Mouse (Mus musculus) forebrain, embryonic 11.5 days (tissue): ENCODE data around the gene Fbxo42. TPM values are rescaled to one million over a fixed set of nuclear protein-coding genes. Genes with fewer than 3 reads are reported as not detected.
A peak's percentile ranks its signal among the peaks of the same experiment; 100 is the strongest.

Experiments
- ATAC-seq: fragments of 200-750 bp; cut with Nextera tagmentation; replicated peaks from 2 replicates; pipeline ENCODE4 v1.8.0; 2017; ENCODE audit warnings: moderate TSS enrichment; ENCODE audit not compliant: low FRiP score
- DNase-seq: peaks from one replicate; pipeline ENCODE4 v3.0.0-alpha.2; 2017; ENCODE audit warnings: low spot score
- H3K27ac ChIP-seq: fragments of 300-500 bp; sonication (generic); 2 replicates; pipeline ENCODE4 v1.5.1; 2014; ENCODE audit warnings: low read depth, low read length
- H3K27me3 ChIP-seq: fragments of 300-500 bp; sonication (generic); 2 replicates; pipeline ENCODE4 v1.6.1; 2014; ENCODE audit warnings: mild to moderate bottlenecking, low read length, mixed read lengths; ENCODE audit not compliant: control insufficient read depth, insufficient read depth
- H3K36me3 ChIP-seq: fragments of 300-500 bp; sonication (generic); 2 replicates; pipeline ENCODE4 v1.6.1; 2014; ENCODE audit warnings: mild to moderate bottlenecking, low read length, moderate library complexity, mixed read lengths; ENCODE audit not compliant: control insufficient read depth, insufficient read depth
- H3K4me1 ChIP-seq: fragments of 300-500 bp; sonication (generic); replicated peaks from 2 replicates; pipeline ENCODE4 v1.6.1; 2014; ENCODE audit warnings: low read length, mixed read lengths; ENCODE audit not compliant: control insufficient read depth, insufficient read depth
- H3K4me2 ChIP-seq: fragments of 300-500 bp; sonication (generic); 2 replicates; pipeline ENCODE4 v1.6.1; 2014; ENCODE audit warnings: low read depth, mild to moderate bottlenecking, low read length, moderate library complexity, mixed read lengths; ENCODE audit not compliant: severe bottlenecking
- H3K4me3 ChIP-seq: fragments of 300-500 bp; sonication (generic); 2 replicates; pipeline ENCODE4 v1.5.1; 2014; ENCODE audit warnings: low read depth, low read length
- H3K9ac ChIP-seq: fragments of 300-500 bp; sonication (generic); 2 replicates; pipeline ENCODE4 v1.6.1; 2014; ENCODE audit warnings: low read length
- H3K9me3 ChIP-seq: fragments of 300-500 bp; sonication (generic); 2 replicates; pipeline ENCODE4 v1.6.1; 2016; ENCODE audit warnings: low read length, mixed read lengths; ENCODE audit not compliant: control insufficient read depth
- WGBS: fragments of 180-500 bp; shearing (Covaris S2); extraction: QIAGEN DNeasy Blood & Tissue Kit; methylation state at CpG from one replicate; pipeline ENCODE4 v1.1.7; 2014; 5-methylcytosine and 5-hydroxymethylcytosine counted together
- polyA plus RNA-seq: library from polyadenylated mRNA; unstranded; fragments of >200 nt; fragmentation: Nextera tagmentation; extraction: Ambion mirVana; gene quantifications from 2 replicates; pipeline ENCODE4 v1.2.1, GENCODE M21; 2014

The Fbxo42 gene
- polyA plus RNA-seq, 1 experiment from 2014 or later: 31.6 TPM

- no peak for ATAC-seq
- no peaks in the 10 kb centered on the region for H3K9me3 ChIP-seq
- 82% methylated on average over 2 of the region's 2 CpGs for WGBS
- peak; percentile 39 for DNase-seq
- H3K4me3 ChIP-seq: no peak overlapping the region
- H3K9ac ChIP-seq: no peak overlapping the region
- no peaks in the 10 kb centered on the region for H3K4me1 ChIP-seq
- no peak overlapping the region for H3K27ac ChIP-seq
- H3K4me2 ChIP-seq: no peak overlapping the region
- no peaks in the 10 kb centered on the region for H3K36me3 ChIP-seq
- no peaks in the 10 kb centered on the region for H3K27me3 ChIP-seq
Observed at GRCm38 (mm10) chr4:141221848-141222247, 74.1 kb downstream of the Fbxo42 start.

GRCm38 (mm10) chr4:141222752-141223151 is 75.0 kb downstream of the Fbxo42 start:
- Histone ChIP-seq H3K9ac (no peak overlapping the region), H3K9me3 (no peaks in the 10 kb centered on the region), H3K4me2 (no peak overlapping the region), H3K27me3 (no peaks in the 10 kb centered on the region), H3K27ac (no peak overlapping the region), H3K4me1 (no peaks in the 10 kb centered on the region), H3K4me3 (no peak overlapping the region), H3K36me3 (no peaks in the 10 kb centered on the region)
- ATAC-seq (no peak), DNase-seq (no peak)
- WGBS: 90% methylated on average over 5 of the region's 5 CpGs

DNA sequence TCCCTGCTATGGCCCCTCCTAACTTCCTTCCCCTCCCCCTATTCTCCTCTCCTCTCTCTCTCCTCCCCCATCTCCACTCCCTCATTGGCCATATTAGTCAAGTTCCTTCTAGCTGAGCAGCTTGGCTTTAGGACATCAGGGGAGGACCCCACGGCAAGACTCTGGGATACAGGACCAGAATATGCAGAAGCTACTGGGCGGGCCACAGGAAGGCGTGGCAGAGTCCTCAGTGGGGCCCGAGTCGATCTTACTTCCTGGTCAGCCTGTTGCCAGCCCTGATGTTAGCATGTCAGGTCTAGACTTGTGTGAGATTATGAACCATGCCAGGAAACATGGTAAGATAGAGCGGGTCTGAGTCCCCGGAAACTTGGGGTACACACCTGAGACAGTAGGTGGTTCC is 81.0 kb downstream of the Fbxo42 start:
- WGBS: 90% methylated on average over 7 of the region's 7 CpGs
- H3K9me3 ChIP-seq: no peaks in the 10 kb centered on the region
- DNase-seq (peak; percentile 39), ATAC-seq (no peak)
- H3K27ac ChIP-seq: no peak overlapping the region
- no peak overlapping the region for H3K4me3 ChIP-seq
- no peaks in the 10 kb centered on the region for H3K27me3 ChIP-seq
- H3K4me2 ChIP-seq: no peak overlapping the region
- H3K36me3 ChIP-seq: no peaks in the 10 kb centered on the region
- H3K9ac ChIP-seq: no peak overlapping the region
- H3K4me1 ChIP-seq: no peaks in the 10 kb centered on the region

DNA sequence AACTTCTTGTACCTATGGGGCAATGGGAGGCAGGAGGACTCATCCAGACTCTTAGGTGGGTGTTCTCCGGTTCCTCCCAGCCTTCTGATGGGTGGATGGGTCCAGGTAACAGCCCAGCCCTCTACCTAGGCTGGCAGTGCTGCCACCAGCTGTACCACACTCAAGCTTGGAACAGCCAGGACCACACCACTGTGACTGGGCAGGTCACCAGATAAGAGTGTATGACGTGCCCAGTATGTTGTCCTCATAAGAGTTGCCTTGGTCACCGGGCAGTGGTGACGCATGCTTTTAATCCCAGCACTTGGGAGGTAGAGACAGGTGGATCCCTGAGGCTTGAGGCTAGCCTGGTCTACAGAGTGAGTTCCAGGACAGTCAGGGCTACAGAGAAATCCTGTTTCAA is 85.5 kb downstream of the Fbxo42 start:
- ATAC-seq (no peak), DNase-seq (peak; percentile 41)
- H3K9ac ChIP-seq: no peak overlapping the region
- peaks cover 3% of the 10 kb centered on the region for H3K27me3 ChIP-seq
- H3K36me3 ChIP-seq: no peaks in the 10 kb centered on the region
- H3K4me1 ChIP-seq: no peaks in the 10 kb centered on the region
- H3K4me3 ChIP-seq: no peak overlapping the region
- H3K9me3 ChIP-seq: no peaks in the 10 kb centered on the region
- no peak overlapping the region for H3K27ac ChIP-seq
- 89% methylated on average over 4 of the region's 4 CpGs for WGBS
- H3K4me2 ChIP-seq: no peak overlapping the region

DNA sequence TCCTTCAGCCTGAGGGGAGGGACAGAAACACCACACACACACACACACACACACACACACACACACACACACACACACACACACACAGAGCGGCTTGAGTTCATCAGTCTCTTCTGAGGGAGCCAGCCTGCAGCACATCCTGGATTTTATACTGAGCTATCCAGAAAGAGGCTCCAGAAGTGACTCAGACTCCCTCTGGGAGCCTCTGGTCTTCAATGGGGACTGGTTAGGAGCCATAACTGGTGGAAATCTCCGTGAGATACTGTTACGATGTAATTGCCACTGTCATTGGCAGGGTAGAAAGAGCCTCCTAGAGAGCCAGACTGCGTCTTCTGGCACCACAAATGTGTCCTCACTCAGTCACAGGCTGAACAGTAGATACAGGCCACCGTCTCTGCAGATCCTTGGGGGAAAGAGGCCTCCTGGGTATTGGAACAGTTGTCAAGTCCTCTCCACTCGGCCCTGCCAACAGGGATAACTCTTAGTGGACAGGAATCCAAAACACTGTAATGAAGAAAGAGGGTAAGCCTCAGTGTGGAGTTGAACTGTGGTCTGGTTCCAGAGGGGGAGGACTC is 87.9 kb downstream of the Fbxo42 start:
- peaks cover 26% of the 10 kb centered on the region for H3K27me3 ChIP-seq
- H3K27ac ChIP-seq: no peak overlapping the region
- H3K4me1 ChIP-seq: peaks cover 9% of the 10 kb centered on the region
- H3K9me3 ChIP-seq: no peaks in the 10 kb centered on the region
- no peaks in the 10 kb centered on the region for H3K36me3 ChIP-seq
- H3K4me3 ChIP-seq: no peak overlapping the region
- ATAC-seq (no peak), DNase-seq (peak; percentile 40)
- H3K9ac ChIP-seq: no peak overlapping the region
- 79% methylated on average over 6 of the region's 6 CpGs for WGBS
- H3K4me2 ChIP-seq: no peak overlapping the region

DNA sequence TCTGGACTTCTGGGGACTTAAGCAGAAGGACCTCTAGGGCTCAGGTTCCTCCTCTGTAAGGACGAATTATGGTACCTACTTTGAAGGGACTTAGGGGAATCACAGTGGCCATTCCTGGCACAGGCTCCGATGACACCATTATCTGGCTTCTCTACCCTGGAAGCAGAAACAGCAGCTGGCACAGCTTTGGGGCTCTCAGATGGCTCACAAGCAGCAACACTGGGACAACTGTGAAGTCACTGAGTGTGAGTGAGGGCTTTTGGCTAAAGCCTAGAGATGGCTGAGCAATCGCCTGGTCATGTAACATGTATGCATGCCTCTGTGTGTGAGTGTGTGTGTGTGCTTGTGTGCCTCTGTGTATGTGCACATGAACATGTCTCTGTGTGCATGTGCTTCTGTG is 89.1 kb downstream of the Fbxo42 start:
- H3K36me3 ChIP-seq: no peaks in the 10 kb centered on the region
- no peaks in the 10 kb centered on the region for H3K9me3 ChIP-seq
- H3K9ac ChIP-seq: no peak overlapping the region
- DNase-seq (no peak), ATAC-seq (no peak)
- no peak overlapping the region for H3K27ac ChIP-seq
- peaks cover 9% of the 10 kb centered on the region for H3K4me1 ChIP-seq
- WGBS: 82% methylated on average over 3 of the region's 3 CpGs
- H3K4me2 ChIP-seq: no peak overlapping the region
- no peak overlapping the region for H3K4me3 ChIP-seq
- H3K27me3 ChIP-seq: peaks cover 38% of the 10 kb centered on the region

DNA sequence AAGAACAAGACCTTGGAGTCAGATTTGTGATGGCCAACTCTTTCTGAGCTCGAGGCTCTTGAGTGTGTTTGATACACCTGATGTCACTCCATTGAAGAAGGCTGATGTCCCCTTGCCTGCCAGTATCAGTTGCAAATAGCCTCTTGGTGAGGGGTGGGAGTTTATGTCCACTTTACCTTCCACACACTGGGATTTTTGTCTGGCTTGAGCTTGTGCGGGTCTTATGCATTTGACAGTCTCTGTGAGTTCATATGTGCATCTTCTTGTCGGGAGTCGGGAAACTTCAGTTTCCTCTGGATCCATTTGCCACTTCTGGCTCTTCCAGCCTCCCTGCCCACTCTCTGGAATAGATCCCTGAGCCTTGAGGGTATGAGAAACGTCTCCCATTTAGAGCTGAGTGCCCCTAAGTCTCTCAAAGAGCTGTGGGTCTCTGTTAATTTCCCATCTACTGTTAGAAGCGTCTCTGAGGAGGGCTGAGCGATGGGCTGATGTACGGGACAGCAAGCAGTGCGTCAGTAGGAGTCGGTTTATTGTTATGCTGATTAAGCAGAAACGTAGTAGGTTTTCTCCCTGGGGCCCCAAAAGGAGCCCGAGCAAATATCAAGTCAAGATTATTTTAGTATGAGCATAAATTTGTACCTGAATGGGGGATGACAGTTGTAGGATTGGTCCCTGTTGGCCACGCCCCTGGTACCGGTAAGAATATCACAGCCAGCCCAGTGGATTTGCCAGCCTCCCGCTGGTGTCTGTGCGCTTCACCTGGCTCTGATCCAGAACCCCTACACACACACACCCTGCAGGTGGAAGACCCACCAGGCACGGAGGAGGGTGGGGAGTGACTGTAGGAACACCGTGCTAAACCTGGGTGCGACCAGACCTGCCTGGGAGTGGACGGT is 91.0 kb downstream of the Fbxo42 start:
- Histone ChIP-seq H3K4me3 (peak overlapping the region; percentile 30), H3K27me3 (peaks cover 55% of the 10 kb centered on the region), H3K4me1 (peaks cover 12% of the 10 kb centered on the region), H3K27ac (no peak overlapping the region), H3K36me3 (no peaks in the 10 kb centered on the region), H3K9ac (no peak overlapping the region), H3K4me2 (peak overlapping the region; percentile 56), H3K9me3 (no peaks in the 10 kb centered on the region)
- 5% methylated on average over 20 of the region's 20 CpGs for WGBS
- ATAC-seq (no peak), DNase-seq (no peak)

GRCm38 (mm10) chr4:141239388-141240125 is 91.8 kb downstream of the Fbxo42 start, which contains the start of gene Arhgef19:
Gene Arhgef19 (plus strand): TSS chr4:141239499.
- Histone ChIP-seq H3K27me3 (peaks cover 60% of the 10 kb centered on the region), H3K36me3 (no peaks in the 10 kb centered on the region), H3K9ac (peak within 1 kb of the TSS; percentile 35; the same call in 1 of the 2 replicates), H3K4me3 (peak within 1 kb of the TSS; percentile 30), H3K4me1 (peaks cover 16% of the 10 kb centered on the region), H3K27ac (no peak within 1 kb of the TSS), H3K9me3 (no peaks in the 10 kb centered on the region), H3K4me2 (peak within 1 kb of the TSS; percentile 56)
- ATAC-seq (peak; percentile 91), DNase-seq (peak; percentile 93)
- WGBS: 2% methylated on average over 31 of the region's 31 CpGs
